Mouse (Mus musculus) CH12.LX (cell line): ENCODE measurements at regions not wholly inside any gene's neighbourhood (a gene's known extent, or its start where the extent isn't known, plus 50 kb on each side); places are given as distances from the start of the nearest gene placed in this dataset.

ENCODE experiments used
- DNase-seq: peaks from one replicate; pipeline ENCODE4 v3.0.0-alpha.2; 2013; ENCODE audit errors: extremely low read depth
- H3K27ac ChIP-seq: 2 replicates; pipeline ENCODE4 v1.5.1; 2012; ENCODE audit warnings: low read depth, mild to moderate bottlenecking, control low read depth, moderate library complexity; ENCODE audit not compliant: insufficient read depth
- H3K27me3 ChIP-seq: replicated peaks from 2 replicates; pipeline ENCODE3; 2012; ENCODE audit warnings: inconsistent platforms
- H3K36me3 ChIP-seq, 2 experiments: replicated peaks in 1 of 2; 2 replicates each; pipeline versions ENCODE3 to v1.6.1; 2012; ENCODE audit warnings: inconsistent platforms in 1 of 2, low read length in 1 of 2, mild to moderate bottlenecking in 1 of 2, mixed read lengths in 1 of 2, moderate library complexity in 1 of 2; ENCODE audit not compliant: control insufficient read depth in 1 of 2, insufficient read depth in 1 of 2
- H3K4me1 ChIP-seq, 2 experiments: 2 replicates each; pipeline ENCODE4 v1.6.1; 2012; ENCODE audit warnings: inconsistent platforms in 1 of 2, moderate library complexity in 1 of 2; ENCODE audit not compliant: insufficient read depth in 2 of 2, control insufficient read depth in 1 of 2
- H3K4me2 ChIP-seq: 2 replicates; pipeline ENCODE4 v1.6.1; 2012; ENCODE audit warnings: low read depth, mild to moderate bottlenecking, control low read depth; ENCODE audit not compliant: poor library complexity, insufficient read depth, severe bottlenecking
- H3K4me3 ChIP-seq, 3 experiments: fragments of 150-350 bp in 1 of 3; sonication (generic) in 1 of 3; replicated peaks in 1 of 3; 2 replicates each; pipeline versions ENCODE3 to v1.5.1; 2011 to 2012; ENCODE audit warnings: low read depth in 2 of 3, low read length in 2 of 3, mild to moderate bottlenecking in 2 of 3, moderate library complexity in 2 of 3, control low read depth in 1 of 3, improper control_type of control experiment in 1 of 3, inconsistent platforms in 1 of 3, mixed read lengths in 1 of 3; ENCODE audit not compliant: poor library complexity in 1 of 3
- H3K79me2 ChIP-seq: replicated peaks from 2 replicates; pipeline ENCODE4 v1.6.1; 2012; ENCODE audit warnings: mild to moderate bottlenecking, moderate library complexity; ENCODE audit not compliant: control insufficient read depth, poor library complexity, insufficient read depth, severe bottlenecking; ENCODE audit errors: extremely low read depth
- H3K9ac ChIP-seq: 2 replicates; pipeline ENCODE4 v1.6.1; 2012; ENCODE audit warnings: low read depth, mild to moderate bottlenecking, control low read depth, moderate library complexity; ENCODE audit not compliant: insufficient read depth
- H3K9me3 ChIP-seq: replicated peaks from 2 replicates; pipeline ENCODE3; 2012; ENCODE audit warnings: low read length, inconsistent platforms, mixed read lengths
- EP300 ChIP-seq: IDR thresholded peaks from 2 replicates; pipeline ENCODE4 v1.6.1; 2011; ENCODE audit warnings: low read length, improper control_type of control experiment
- ETS1 ChIP-seq: conservative IDR thresholded peaks from 2 replicates; pipeline ENCODE4 v1.6.1; 2012; ENCODE audit warnings: low read depth, mild to moderate bottlenecking, inconsistent platforms, low read length, improper control_type of control experiment, moderate library complexity
- GABPA ChIP-seq: IDR thresholded peaks from 2 replicates; pipeline ENCODE4 v1.6.1; 2012; ENCODE audit warnings: low read depth, low read length, improper control_type of control experiment, inconsistent platforms; ENCODE audit not compliant: insufficient replicate concordance
- HCFC1 ChIP-seq: IDR thresholded peaks from 2 replicates; pipeline ENCODE4 v1.6.1; 2012; ENCODE audit warnings: low read depth, mild to moderate bottlenecking, inconsistent platforms, low read length, improper control_type of control experiment
- MAFK ChIP-seq: IDR thresholded peaks from 2 replicates; pipeline ENCODE4 v1.6.1; 2011; ENCODE audit warnings: low read length, improper control_type of control experiment; ENCODE audit not compliant: insufficient replicate concordance
- MAZ ChIP-seq: IDR thresholded peaks from 2 replicates; pipeline ENCODE4 v1.6.1; 2012; ENCODE audit warnings: low read depth, mild to moderate bottlenecking, inconsistent platforms, low read length, improper control_type of control experiment, moderate library complexity
- MYC ChIP-seq: IDR thresholded peaks from 2 replicates; pipeline ENCODE4 v1.6.1; 2011; ENCODE audit warnings: low read depth, mild to moderate bottlenecking, improper control_type of control experiment, low read length
- NRF1 ChIP-seq: IDR thresholded peaks from 2 replicates; pipeline ENCODE4 v1.6.1; 2014; ENCODE audit warnings: low read depth, mild to moderate bottlenecking, inconsistent platforms, low read length, improper control_type of control experiment, moderate library complexity
- PAX5 ChIP-seq: IDR thresholded peaks from 2 replicates; pipeline ENCODE4 v1.6.1; 2012; ENCODE audit warnings: low read length, inconsistent platforms, mixed read lengths
- POLR2AphosphoS2 ChIP-seq: IDR thresholded peaks from 2 replicates; pipeline ENCODE4 v1.6.1; 2011; ENCODE audit warnings: low read depth, low read length, improper control_type of control experiment
- RCOR1 ChIP-seq: conservative IDR thresholded peaks from 2 replicates; pipeline ENCODE4 v1.6.1; 2012; ENCODE audit warnings: low read depth, mild to moderate bottlenecking, inconsistent platforms, low read length, improper control_type of control experiment
- SMC3 ChIP-seq: IDR thresholded peaks from 2 replicates; pipeline ENCODE4 v1.6.1; 2011; ENCODE audit warnings: low read depth, low read length, improper control_type of control experiment
- TBP ChIP-seq: conservative IDR thresholded peaks from 2 replicates; pipeline ENCODE4 v1.6.1; 2011; ENCODE audit warnings: low read depth, low read length, improper control_type of control experiment
- USF1 ChIP-seq: IDR thresholded peaks from 2 replicates; pipeline ENCODE4 v1.6.1; 2014; ENCODE audit warnings: low read depth, mild to moderate bottlenecking, inconsistent platforms, low read length, improper control_type of control experiment
- USF2 ChIP-seq: conservative IDR thresholded peaks from 2 replicates; pipeline ENCODE4 v1.6.1; 2011; ENCODE audit warnings: low read depth, low read length, improper control_type of control experiment
- dilution Hi-C: fragments of 300-500 bp; cut with MboI; formaldehyde crosslinking; loops from 2 replicates; pipeline ENCODE4 v1.14.3; 2020; ENCODE audit warnings: low sequenced_read_pairs; ENCODE audit not compliant: extremely low pct_unique_long_range_greater_than_20kb, extremely low pct_ligation_motif_present
- in situ Hi-C: fragments of 300-500 bp; cut with MboI; formaldehyde crosslinking; loops from 3 replicates; pipeline ENCODE4 v1.14.3; 2019; ENCODE audit warnings: low sequenced_read_pairs, low pct_ligation_motif_present, low pct_unique_long_range_greater_than_20kb, mixed read lengths

- Histone ChIP-seq H3K4me1 (no peaks in the 10 kb centered on the region), H3K27me3 (no peaks in the 10 kb centered on the region)
- TF ChIP-seq PAX5: no peak
- no peak for TF ChIP-seq TBP
- no peak for TF ChIP-seq MYC
- no peak for TF ChIP-seq EP300
- TF ChIP-seq POLR2AphosphoS2: no peak
- TF ChIP-seq ETS1: no peak
- no peak for TF ChIP-seq GABPA
- TF ChIP-seq SMC3: no peak
- TF ChIP-seq RCOR1: no peak
- TF ChIP-seq NRF1: no peak
- no peak for TF ChIP-seq USF2
- no peak for TF ChIP-seq MAFK
- no peak for TF ChIP-seq MAZ
- no peak for TF ChIP-seq HCFC1
- no peak for TF ChIP-seq USF1
- TF ChIP-seq, all 38 proteins: peak for 0
- Histone ChIP-seq H3K4me2 (no peak overlapping the region), H3K4me3 (no peak overlapping the region), H3K9me3 (peaks cover 34% of the 10 kb centered on the region), H3K27ac (no peak overlapping the region), H3K9ac (no peak overlapping the region), H3K36me3 (no peaks in the 10 kb centered on the region), H3K79me2 (no peaks in the 10 kb centered on the region)
- DNase-seq: no peak
- dilution Hi-C loops: no loop called here
- in situ Hi-C loops: no loop called here
Measured at GRCm38 (mm10) chr16:46548207-46548606, 49.9 kb upstream of the Nectin3 start.
